Mouse (Mus musculus): ENCODE data around the gene Krtap9-3. TPM values are rescaled to one million over a fixed set of nuclear protein-coding genes. Genes with fewer than 3 reads are reported as not detected.
A peak's percentile ranks its signal among the peaks of the same experiment; 100 is the strongest.
"Not testable (repeated sequence)": the region's sequence is repeated elsewhere in the genome, so short reads cannot be mapped to it uniquely, and the experiment has no call there.

The Krtap9-3 gene
- not detected in 2 replicates for total RNA-seq (2015)
- total RNA-seq (2017), result not detected in 2 replicates

DNA sequence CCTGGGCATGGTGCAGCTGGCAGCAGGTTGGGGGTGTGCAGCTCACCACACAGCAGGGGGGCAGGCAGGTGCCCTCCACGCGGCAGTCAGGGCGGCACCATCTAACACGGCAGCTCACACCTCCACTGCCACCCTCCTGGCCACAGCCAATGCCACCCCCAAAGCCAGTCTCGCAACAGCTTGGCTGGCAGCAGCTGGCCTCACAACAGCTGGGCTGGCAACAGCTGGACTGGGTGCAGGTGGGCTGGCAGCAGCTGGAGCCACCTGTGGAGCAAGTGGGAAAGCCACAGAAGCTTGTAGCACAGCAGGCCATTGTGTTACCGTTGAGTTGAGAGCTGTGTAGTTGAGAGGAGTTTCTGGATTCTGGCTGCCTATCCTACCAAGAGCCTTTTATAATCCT, at the start of gene Krtap9-3:
Krtap9-3 (minus strand) TSS at position 364 of the 400 bp plus-strand sequence.
- ATAC-seq (replicated peaks; ENCODE audit: poor library complexity), result not testable (repeated sequence)

GRCm38 (mm10) chr11:99646444-99646843, 48.5 kb upstream of the Krtap9-3 start:
- no peak for ATAC-seq (replicated peaks; ENCODE audit: poor library complexity)

DNA sequence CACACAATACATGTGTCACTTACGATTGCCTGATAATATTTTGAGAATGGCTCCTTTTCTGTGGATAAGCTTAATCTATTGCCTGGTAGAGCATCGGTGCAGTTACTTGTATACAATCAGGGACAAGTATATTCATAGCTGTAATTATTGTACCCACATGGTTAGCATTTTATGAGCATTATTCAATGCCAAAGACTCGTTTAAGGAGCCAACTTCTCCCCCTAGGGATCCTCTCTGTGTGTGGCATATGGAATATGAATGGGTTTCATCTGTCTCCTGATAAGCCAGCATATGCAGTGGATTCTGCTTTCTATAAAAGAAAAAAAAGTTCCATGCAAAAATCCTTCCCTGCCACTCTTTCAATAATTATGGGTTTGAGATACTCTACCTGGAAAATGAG, 46.4 kb upstream of the Krtap9-3 start:
- no peak for ATAC-seq (replicated peaks; ENCODE audit: poor library complexity)

DNA sequence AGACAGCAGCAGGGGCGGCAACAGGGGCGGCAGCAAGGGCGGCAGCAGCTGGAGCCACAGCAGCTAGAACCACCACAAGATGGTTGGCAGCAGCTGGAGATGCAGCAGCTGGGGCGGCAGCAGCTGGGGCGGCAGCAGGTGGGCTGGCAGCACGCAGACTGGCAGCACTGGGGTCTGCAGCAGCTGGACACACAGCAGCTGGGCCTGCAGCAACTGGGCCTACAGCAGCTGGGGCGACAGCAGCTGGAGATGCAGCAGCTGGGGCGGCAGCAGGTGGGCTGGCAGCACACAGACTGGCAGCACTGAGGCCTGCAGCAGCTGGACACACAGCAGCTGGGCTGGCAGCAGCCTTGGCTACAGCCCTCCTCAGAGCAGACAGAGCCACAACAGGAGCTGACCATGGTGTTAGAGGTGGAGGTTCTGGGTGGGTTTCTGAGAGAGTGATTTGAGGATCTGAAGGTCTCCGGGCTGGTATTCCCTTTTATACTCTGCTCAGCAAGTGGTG, 45.8 kb upstream of the Krtap9-3 start, which contains the start of gene Krtap4-7:
Krtap4-7 (minus strand) TSS at position 455 of the 505 bp plus-strand sequence.
- not testable (repeated sequence) for ATAC-seq (replicated peaks; ENCODE audit: poor library complexity)

GRCm38 (mm10) chr11:99640926-99641325, 43.0 kb upstream of the Krtap9-3 start:
- no peak for ATAC-seq (replicated peaks; ENCODE audit: poor library complexity)

DNA sequence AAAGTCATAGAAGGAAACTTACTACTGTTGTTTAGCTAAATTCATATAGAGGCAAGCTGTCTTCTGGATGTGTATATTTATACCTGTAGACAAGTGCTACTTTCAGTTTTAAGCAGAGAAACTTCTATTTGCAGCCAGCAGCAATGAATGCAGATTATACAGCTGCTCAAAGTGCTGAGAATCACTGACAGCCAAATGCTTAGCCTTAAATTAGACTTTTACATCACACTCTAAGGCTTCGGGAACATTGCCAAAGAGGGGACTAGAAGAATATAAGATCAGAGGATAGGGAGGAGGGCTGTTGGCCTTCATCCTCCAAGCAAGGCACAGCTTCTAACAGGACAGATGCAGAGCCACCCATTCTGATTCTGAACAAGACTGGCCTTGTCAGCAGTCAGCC, 39.2 kb upstream of the Krtap9-3 start:
- no peak for ATAC-seq (replicated peaks; ENCODE audit: poor library complexity)

- ATAC-seq (replicated peaks; ENCODE audit: poor library complexity), result no peak
These were observed 36.8 kb upstream of the Krtap9-3 start, which contains the start of gene Krtap4-2 for GRCm38 (mm10) chr11:99634653-99635134. Gene Krtap4-2 (minus strand): TSS chr11:99635084.

DNA sequence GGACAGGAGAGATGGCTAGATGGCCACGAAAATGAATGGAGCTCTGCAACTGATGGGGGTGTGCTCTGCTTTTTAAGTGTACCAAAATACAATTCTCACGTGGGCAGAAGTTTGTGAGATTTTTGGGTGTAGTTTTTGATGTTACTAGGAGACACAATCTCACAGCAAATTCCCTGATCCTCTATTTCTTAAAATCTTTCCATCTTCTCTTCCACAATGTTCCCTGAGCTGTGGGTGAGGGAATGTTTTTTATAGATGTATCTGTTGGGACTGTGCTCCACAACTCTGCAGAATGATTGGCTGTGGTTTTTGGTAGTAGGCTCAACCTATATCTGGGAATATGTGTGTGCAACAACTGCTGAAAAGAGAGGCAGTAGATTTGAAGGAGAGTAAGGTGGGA, 35.4 kb upstream of the Krtap9-3 start:
- ATAC-seq (replicated peaks; ENCODE audit: poor library complexity), result no peak

DNA sequence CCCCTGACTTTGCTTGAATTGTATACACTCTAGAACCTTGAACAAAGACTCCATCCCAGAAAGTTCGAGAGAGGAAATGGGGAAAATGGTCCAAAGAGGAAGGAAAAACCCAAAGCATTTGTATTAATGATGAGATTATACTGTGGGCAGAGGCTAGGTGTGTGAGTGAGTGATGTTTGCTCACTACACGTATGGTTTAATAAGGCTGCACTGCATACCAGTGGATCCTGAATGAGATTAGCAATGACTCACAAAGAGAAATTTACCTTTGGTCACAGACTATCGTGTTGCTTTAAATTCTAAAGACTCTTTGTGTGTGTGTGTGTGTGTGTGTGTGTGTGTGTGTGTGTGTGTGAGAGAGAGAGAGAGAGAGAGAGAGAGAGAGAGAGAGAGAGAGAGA, 33.0 kb upstream of the Krtap9-3 start:
- ATAC-seq (replicated peaks; ENCODE audit: poor library complexity), result no peak

- no peak for ATAC-seq (replicated peaks; ENCODE audit: poor library complexity)
These were observed 30.2 kb upstream of the Krtap9-3 start, which contains the start of gene Krtap4-1 for GRCm38 (mm10) chr11:99628138-99628537. Gene Krtap4-1 (minus strand): TSS chr11:99628238.

GRCm38 (mm10) chr11:99620335-99620734, 22.4 kb upstream of the Krtap9-3 start, which contains the start of gene Gm11562:
Gene Gm11562 (minus strand): TSS chr11:99620435.
- ATAC-seq (replicated peaks; ENCODE audit: poor library complexity), result no peak

DNA sequence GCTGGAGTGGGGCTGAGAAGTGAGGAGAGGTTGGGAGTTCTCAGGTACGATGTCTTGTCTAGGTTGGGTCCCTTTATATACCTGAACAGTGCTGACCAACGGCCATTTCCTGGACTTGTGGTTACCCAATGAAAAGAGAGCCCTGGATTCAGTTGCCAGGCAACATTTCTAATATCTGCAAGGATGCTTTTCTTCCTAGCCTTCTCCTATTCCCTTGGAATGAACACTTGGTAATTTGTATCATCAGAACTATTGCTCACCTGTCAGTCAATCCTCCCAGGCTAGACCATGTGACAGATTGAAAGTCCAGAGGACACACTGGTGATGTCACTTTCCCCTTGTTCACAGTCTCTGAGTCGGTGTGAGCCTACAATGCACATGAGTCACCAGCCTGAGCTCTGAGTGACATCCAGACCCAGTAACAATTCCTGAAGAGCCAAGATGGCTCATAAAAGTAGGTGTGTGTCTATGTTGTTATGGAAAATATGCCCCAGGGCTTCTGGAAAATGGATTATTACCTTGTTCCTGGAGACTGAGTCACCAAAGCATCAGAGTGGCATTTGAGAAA, 17.0 kb upstream of the Krtap9-3 start, which contains the start of gene Krtap2-4:
Krtap2-4 (minus strand) TSS at position 51 of the 568 bp plus-strand sequence.
- ATAC-seq (replicated peaks; ENCODE audit: poor library complexity), result no peak

- ATAC-seq (replicated peaks; ENCODE audit: poor library complexity), result not testable (repeated sequence)
These were observed 12.2 kb upstream of the Krtap9-3 start, which contains the start of gene Gm11937 for GRCm38 (mm10) chr11:99610089-99610488. Gene Gm11937 (minus strand): TSS chr11:99610189.

- no peak for ATAC-seq (replicated peaks; ENCODE audit: poor library complexity)
These were observed 11.2 kb upstream of the Krtap9-3 start for GRCm38 (mm10) chr11:99609126-99609525.

DNA sequence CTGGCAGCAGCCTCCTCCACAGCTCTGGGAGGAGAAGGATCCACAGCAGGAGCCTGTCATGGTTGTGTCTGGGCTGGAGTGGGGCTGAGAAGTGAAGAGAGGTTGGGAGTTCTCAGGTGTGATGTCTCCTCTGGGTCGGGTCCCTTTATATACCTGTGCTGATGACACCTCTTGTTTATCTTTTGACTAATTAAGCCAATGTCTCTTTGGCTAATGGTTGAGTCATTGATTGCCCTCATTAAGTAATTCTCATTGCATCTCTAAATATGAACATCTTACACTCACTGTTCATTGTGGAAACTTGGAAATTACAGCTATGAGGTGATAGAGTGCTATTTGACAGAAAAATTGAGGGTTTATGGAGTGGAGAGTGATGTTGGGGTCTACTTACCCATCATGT, 5.3 kb upstream of the Krtap9-3 start, which contains the start of gene Gm11938:
Gm11938 (minus strand) TSS at position 101 of the 400 bp plus-strand sequence.
- ATAC-seq (replicated peaks; ENCODE audit: poor library complexity), result not testable (repeated sequence)

- ATAC-seq (replicated peaks; ENCODE audit: poor library complexity), result no peak
These were observed 6.9 kb downstream of the Krtap9-3 start, which contains the start of gene Krtap1-3 for GRCm38 (mm10) chr11:99590981-99591380. Gene Krtap1-3 (minus strand): TSS chr11:99591339.

DNA sequence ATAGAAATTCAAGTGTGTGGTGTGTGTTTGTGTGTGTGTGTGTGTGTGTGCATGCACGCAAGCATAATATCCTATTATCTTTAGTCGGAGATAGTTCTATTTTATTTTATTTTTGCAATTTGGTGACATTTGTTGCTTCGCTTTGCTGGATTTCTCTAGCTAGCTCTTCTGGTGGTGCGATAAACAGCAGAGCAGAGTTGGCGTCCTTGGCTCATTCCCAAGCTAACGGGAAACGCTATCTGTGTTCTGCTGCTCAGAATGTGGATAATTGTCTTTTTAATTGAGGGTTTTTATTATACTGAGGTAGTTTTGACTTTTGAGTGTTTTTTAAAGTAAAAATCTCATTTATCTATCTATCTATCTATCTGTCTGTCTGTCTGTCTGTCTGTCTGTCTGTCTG, 12.8 kb downstream of the Krtap9-3 start:
- no peak for ATAC-seq (replicated peaks; ENCODE audit: poor library complexity)

GRCm38 (mm10) chr11:99583245-99583704, 14.6 kb downstream of the Krtap9-3 start, which contains the start of gene Krtap1-4:
Gene Krtap1-4 (minus strand): TSS chr11:99583654.
- ATAC-seq (replicated peaks; ENCODE audit: poor library complexity), result no peak

GRCm38 (mm10) chr11:99581564-99581963, 16.3 kb downstream of the Krtap9-3 start:
- ATAC-seq (replicated peaks; ENCODE audit: poor library complexity), result no peak

GRCm38 (mm10) chr11:99581051-99581450, 16.9 kb downstream of the Krtap9-3 start:
- no peak for ATAC-seq (replicated peaks; ENCODE audit: poor library complexity)

DNA sequence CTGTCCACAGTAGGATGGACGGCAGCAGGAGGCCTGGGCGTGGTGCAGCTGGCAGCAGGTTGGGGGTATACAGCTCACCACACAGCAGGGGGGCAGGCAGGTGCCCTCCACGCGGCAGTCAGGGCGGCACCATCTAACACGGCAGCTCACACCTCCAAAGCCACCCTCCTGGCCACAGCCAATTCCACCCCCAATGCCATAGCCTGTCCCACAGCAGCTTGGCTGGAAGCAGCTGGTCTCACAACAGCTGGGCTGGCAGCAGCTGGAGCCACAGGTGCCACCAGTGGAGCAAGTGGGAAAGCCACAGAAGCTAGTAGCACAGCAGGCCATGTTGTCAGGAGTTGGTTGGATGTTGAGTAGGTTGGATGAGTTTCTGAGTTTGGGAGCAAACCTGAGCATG, 17.3 kb downstream of the Krtap9-3 start, which contains the start of gene Krtap1-5:
Krtap1-5 (minus strand) TSS at position 381 of the 400 bp plus-strand sequence.
- no peak for ATAC-seq (replicated peaks; ENCODE audit: poor library complexity)

DNA sequence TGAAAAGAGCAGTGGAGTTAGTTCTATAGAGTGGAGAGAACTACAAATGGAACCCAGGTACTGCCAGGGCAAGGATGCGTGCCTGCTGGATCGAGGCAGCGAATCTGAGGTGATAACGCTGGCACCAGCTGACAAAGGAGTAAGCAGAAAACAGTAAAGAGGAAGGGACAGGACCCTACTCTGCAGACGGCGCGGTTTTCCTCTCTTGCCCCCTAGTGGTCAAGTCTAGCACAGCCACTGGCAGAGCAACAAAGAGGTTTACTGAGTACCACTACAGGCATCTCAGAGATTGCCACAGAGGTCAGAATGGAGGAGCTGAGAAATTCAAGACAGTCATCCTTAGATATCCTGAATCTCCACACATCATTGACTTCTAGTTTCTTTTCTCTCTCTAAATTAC, 23.8 kb downstream of the Krtap9-3 start:
- peak; percentile 92 for ATAC-seq (replicated peaks; ENCODE audit: poor library complexity)

Measured in megakaryocyte progenitor cell, adult 5-6 weeks (primary cell).